Mouse (Mus musculus): ENCODE measurements at regions not wholly inside any gene's neighbourhood (a gene's known extent, or its start where the extent isn't known, plus 50 kb on each side); places are given as distances from the start of the nearest gene placed in this dataset.

GRCm38 (mm10) chr11:38224300-38224699, 988.5 kb upstream of the Tenm2 start:
- Histone ChIP-seq H3K27ac (no peak overlapping the region), H3K27me3 (replicated peaks) (no peaks in the 10 kb centered on the region), H3K9me3 (no peaks in the 10 kb centered on the region), H3K4me3 (replicated peaks) (no peak overlapping the region), H3K4me2 (replicated peaks) (no peak overlapping the region), H3K4me1 (replicated peaks) (no peaks in the 10 kb centered on the region), H3K36me3 (no peaks in the 10 kb centered on the region), H3K9ac (no peak overlapping the region)
- no peak for ATAC-seq
- 55% methylated on average over 3 of the region's 3 CpGs for WGBS

- no peak for ATAC-seq
- no peak overlapping the region for H3K4me3 ChIP-seq (replicated peaks)
- H3K27ac ChIP-seq, result no peak overlapping the region
- no peak overlapping the region for H3K4me2 ChIP-seq (replicated peaks)
- H3K9ac ChIP-seq, result no peak overlapping the region
- 34% methylated on average over 2 of the region's 2 CpGs for WGBS
- H3K4me1 ChIP-seq (replicated peaks), result no peaks in the 10 kb centered on the region
- H3K9me3 ChIP-seq, result no peaks in the 10 kb centered on the region
- no peaks in the 10 kb centered on the region for H3K36me3 ChIP-seq
- no peaks in the 10 kb centered on the region for H3K27me3 ChIP-seq (replicated peaks)
Observed at GRCm38 (mm10) chr11:38203347-38203746, 967.6 kb upstream of the Tenm2 start.

GRCm38 (mm10) chr11:38201136-38201741, 965.5 kb upstream of the Tenm2 start:
- Histone ChIP-seq H3K4me1 (replicated peaks) (no peaks in the 10 kb centered on the region), H3K36me3 (no peaks in the 10 kb centered on the region), H3K9ac (no peak overlapping the region), H3K9me3 (no peaks in the 10 kb centered on the region), H3K4me2 (replicated peaks) (no peak overlapping the region), H3K27me3 (replicated peaks) (no peaks in the 10 kb centered on the region), H3K27ac (no peak overlapping the region), H3K4me3 (replicated peaks) (no peak overlapping the region)
- 40% methylated on average over 3 of the region's 3 CpGs for WGBS
- peak; percentile 43; the same call in 1 of the 2 replicates for ATAC-seq

GRCm38 (mm10) chr11:38193719-38194118, 958.0 kb upstream of the Tenm2 start:
- 71% methylated on average over 5 of the region's 5 CpGs for WGBS
- Histone ChIP-seq H3K4me1 (replicated peaks) (no peaks in the 10 kb centered on the region), H3K27ac (no peak overlapping the region), H3K4me2 (replicated peaks) (no peak overlapping the region), H3K27me3 (replicated peaks) (no peaks in the 10 kb centered on the region), H3K4me3 (replicated peaks) (no peak overlapping the region), H3K9me3 (no peaks in the 10 kb centered on the region), H3K36me3 (no peaks in the 10 kb centered on the region), H3K9ac (no peak overlapping the region)
- no peak for ATAC-seq

- no peaks in the 10 kb centered on the region for H3K9me3 ChIP-seq
- no peaks in the 10 kb centered on the region for H3K36me3 ChIP-seq
- no peaks in the 10 kb centered on the region for H3K27me3 ChIP-seq (replicated peaks)
- no peaks in the 10 kb centered on the region for H3K4me1 ChIP-seq (replicated peaks)
- H3K27ac ChIP-seq, result no peak overlapping the region
- H3K4me2 ChIP-seq (replicated peaks), result no peak overlapping the region
- WGBS, result 70% methylated on average over 2 of the region's 2 CpGs
- ATAC-seq, result no peak
- H3K9ac ChIP-seq, result no peak overlapping the region
- H3K4me3 ChIP-seq (replicated peaks), result no peak overlapping the region
Observed at GRCm38 (mm10) chr11:38191895-38192547, 956.3 kb upstream of the Tenm2 start.

GRCm38 (mm10) chr11:38191437-38191836, 955.7 kb upstream of the Tenm2 start:
- ATAC-seq, result no peak
- no peaks in the 10 kb centered on the region for H3K9me3 ChIP-seq
- no peaks in the 10 kb centered on the region for H3K27me3 ChIP-seq (replicated peaks)
- H3K9ac ChIP-seq, result no peak overlapping the region
- H3K4me1 ChIP-seq (replicated peaks), result no peaks in the 10 kb centered on the region
- 58% methylated on average over 3 of the region's 3 CpGs for WGBS
- H3K27ac ChIP-seq, result no peak overlapping the region
- H3K4me3 ChIP-seq (replicated peaks), result no peak overlapping the region
- no peaks in the 10 kb centered on the region for H3K36me3 ChIP-seq
- no peak overlapping the region for H3K4me2 ChIP-seq (replicated peaks)

- Histone ChIP-seq H3K4me2 (replicated peaks) (no peak overlapping the region), H3K4me3 (replicated peaks) (no peak overlapping the region), H3K27ac (no peak overlapping the region), H3K4me1 (replicated peaks) (no peaks in the 10 kb centered on the region), H3K27me3 (replicated peaks) (no peaks in the 10 kb centered on the region), H3K9ac (no peak overlapping the region), H3K9me3 (no peaks in the 10 kb centered on the region), H3K36me3 (no peaks in the 10 kb centered on the region)
- ATAC-seq, result no peak
- 70% methylated on average over 1 of the region's 1 CpGs for WGBS
Observed at GRCm38 (mm10) chr11:38170721-38171120, 935.0 kb upstream of the Tenm2 start.

GRCm38 (mm10) chr11:38158310-38158709, 922.5 kb upstream of the Tenm2 start:
- Histone ChIP-seq H3K9me3 (no peaks in the 10 kb centered on the region), H3K4me2 (replicated peaks) (no peak overlapping the region), H3K4me3 (replicated peaks) (no peak overlapping the region), H3K27me3 (replicated peaks) (no peaks in the 10 kb centered on the region), H3K36me3 (no peaks in the 10 kb centered on the region), H3K4me1 (replicated peaks) (no peaks in the 10 kb centered on the region), H3K27ac (no peak overlapping the region), H3K9ac (no peak overlapping the region)
- no peak for ATAC-seq
- WGBS, result 89% methylated on average over 4 of the region's 4 CpGs

- Histone ChIP-seq H3K9me3 (no peaks in the 10 kb centered on the region), H3K4me1 (replicated peaks) (no peaks in the 10 kb centered on the region), H3K9ac (no peak overlapping the region), H3K27ac (no peak overlapping the region), H3K4me2 (replicated peaks) (no peak overlapping the region), H3K4me3 (replicated peaks) (no peak overlapping the region), H3K36me3 (no peaks in the 10 kb centered on the region), H3K27me3 (replicated peaks) (no peaks in the 10 kb centered on the region)
- ATAC-seq, result no peak
- WGBS, result 80% methylated on average over 9 of the region's 9 CpGs
Observed at GRCm38 (mm10) chr11:38156944-38157343, 921.2 kb upstream of the Tenm2 start.

- Histone ChIP-seq H3K9me3 (no peaks in the 10 kb centered on the region), H3K4me2 (replicated peaks) (no peak overlapping the region), H3K4me3 (replicated peaks) (no peak overlapping the region), H3K27me3 (replicated peaks) (no peaks in the 10 kb centered on the region), H3K27ac (no peak overlapping the region), H3K36me3 (no peaks in the 10 kb centered on the region), H3K4me1 (replicated peaks) (no peaks in the 10 kb centered on the region), H3K9ac (no peak overlapping the region)
- 84% methylated on average over 2 of the region's 2 CpGs for WGBS
- ATAC-seq, result no peak
Observed at GRCm38 (mm10) chr11:38155706-38156105, 919.9 kb upstream of the Tenm2 start.

- WGBS, result 85% methylated on average over 2 of the region's 2 CpGs
- no peaks in the 10 kb centered on the region for H3K9me3 ChIP-seq
- no peak overlapping the region for H3K27ac ChIP-seq
- no peak overlapping the region for H3K4me3 ChIP-seq (replicated peaks)
- H3K9ac ChIP-seq, result no peak overlapping the region
- H3K4me2 ChIP-seq (replicated peaks), result no peak overlapping the region
- H3K4me1 ChIP-seq (replicated peaks), result no peaks in the 10 kb centered on the region
- no peaks in the 10 kb centered on the region for H3K36me3 ChIP-seq
- no peaks in the 10 kb centered on the region for H3K27me3 ChIP-seq (replicated peaks)
- no peak for ATAC-seq
Observed at GRCm38 (mm10) chr11:38143436-38143835, 907.7 kb upstream of the Tenm2 start.

GRCm38 (mm10) chr11:38128851-38129250, 893.1 kb upstream of the Tenm2 start:
- no peaks in the 10 kb centered on the region for H3K36me3 ChIP-seq
- H3K4me1 ChIP-seq (replicated peaks), result no peaks in the 10 kb centered on the region
- H3K4me2 ChIP-seq (replicated peaks), result no peak overlapping the region
- no peak overlapping the region for H3K27ac ChIP-seq
- no peak overlapping the region for H3K4me3 ChIP-seq (replicated peaks)
- no peak overlapping the region for H3K9ac ChIP-seq
- no peaks in the 10 kb centered on the region for H3K27me3 ChIP-seq (replicated peaks)
- ATAC-seq, result no peak
- no peaks in the 10 kb centered on the region for H3K9me3 ChIP-seq

- WGBS, result 72% methylated on average over 2 of the region's 2 CpGs
- Histone ChIP-seq H3K4me2 (replicated peaks) (no peak overlapping the region), H3K4me3 (replicated peaks) (no peak overlapping the region), H3K27me3 (replicated peaks) (no peaks in the 10 kb centered on the region), H3K4me1 (replicated peaks) (no peaks in the 10 kb centered on the region), H3K9ac (no peak overlapping the region), H3K27ac (no peak overlapping the region), H3K9me3 (no peaks in the 10 kb centered on the region), H3K36me3 (no peaks in the 10 kb centered on the region)
- no peak for ATAC-seq
Observed at GRCm38 (mm10) chr11:38123789-38124330, 888.1 kb upstream of the Tenm2 start.
